Mouse (Mus musculus) heart, postnatal 14 days (tissue): Measurements from ENCODE around the gene Gramd1b. TPM values are rescaled to one million over a fixed set of nuclear protein-coding genes. Genes with fewer than 3 reads are reported as not detected.

Source experiments
- DNase-seq, 2 experiments: peaks; one replicate each; pipeline ENCODE4 v3.0.0; 2021 to 2022
- intact Hi-C: fragments of 180-260 bp; cut with DNase I; formaldehyde crosslinking; loops from one replicate; pipeline ENCODE4 v1.15.1; 2025
- total RNA-seq, 2 experiments: library from RNA; stranded (reverse); gene quantifications; 2 replicates each; pipeline ENCODE4 v1.2.3; 2021

The Gramd1b gene
- total RNA-seq, 2 experiments from 2014 or later: 19.2 to 24.5 TPM

DNA sequence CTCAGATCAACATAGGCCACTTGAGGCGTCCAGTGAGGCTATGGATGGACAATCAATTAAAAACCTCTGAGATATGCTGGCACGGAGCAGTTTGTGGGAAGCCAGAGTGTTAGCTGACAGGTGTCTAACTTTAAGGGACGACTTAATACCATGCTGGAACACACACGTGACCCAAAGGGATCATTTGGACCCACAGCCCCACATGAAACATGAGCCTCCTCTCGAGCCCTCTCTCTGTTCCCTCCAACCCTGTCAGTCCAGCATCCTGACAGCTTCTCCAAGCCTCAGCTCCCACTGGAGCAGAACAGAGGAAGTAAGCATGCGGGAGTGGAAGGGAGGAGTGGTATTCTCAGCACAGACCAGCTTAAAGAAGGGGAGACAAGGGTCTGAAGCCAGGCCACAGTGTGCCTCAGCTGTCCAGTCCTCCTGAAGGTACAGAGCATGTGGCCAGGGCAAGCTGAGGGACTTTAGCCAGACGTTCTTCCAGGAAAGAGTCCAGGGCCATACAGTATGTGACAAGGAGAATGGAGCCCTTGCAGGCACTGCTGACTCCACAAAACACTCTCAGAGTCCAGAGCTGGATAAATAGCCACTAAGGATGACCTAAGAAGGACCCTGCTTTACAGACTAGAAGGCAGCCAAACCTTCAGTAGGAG, 204.8 kb downstream of the Gramd1b start:
- no peak for DNase-seq
- intact Hi-C loops: no loop called here

GRCm38 (mm10) chr9:40324826-40325225, 206.4 kb downstream of the Gramd1b start:
- intact Hi-C loops: loop anchor here (5.0 kb wide), 1 partner anchor 78 kb away; no protein-coding TSS in a partner anchor
- no peak for DNase-seq

DNA sequence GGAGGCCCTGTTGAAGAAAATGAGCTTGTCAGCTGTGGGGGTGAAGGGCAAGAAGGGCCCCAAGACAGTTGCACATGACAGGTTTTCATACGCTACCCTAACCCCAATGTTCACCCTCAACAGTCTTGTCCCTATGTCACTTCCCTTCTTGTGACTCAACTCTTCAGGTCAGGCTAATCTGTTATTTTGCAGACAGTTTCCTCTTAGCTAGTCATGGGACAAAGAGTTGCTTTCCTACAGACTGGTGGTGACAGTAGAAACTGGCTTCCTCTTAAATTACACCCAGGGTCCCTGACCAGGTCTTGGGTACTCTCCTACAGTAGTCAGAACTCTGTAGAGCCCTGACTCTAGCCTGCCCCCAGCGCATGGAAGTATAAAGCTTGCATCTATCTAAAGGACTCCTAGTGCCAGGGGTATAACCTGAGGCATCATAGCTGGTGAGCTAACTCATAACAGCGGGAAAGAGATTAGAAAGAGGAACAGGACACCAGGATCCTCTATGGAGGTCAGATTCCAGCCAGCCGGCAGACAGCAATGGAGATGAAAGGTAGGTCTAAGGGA, 206.9 kb downstream of the Gramd1b start:
- no peak for DNase-seq
- intact Hi-C loops: loop anchor here (5.0 kb wide), 1 partner anchor 77 kb away; no protein-coding TSS in a partner anchor

- DNase-seq: no peak
- intact Hi-C loops: loop anchor here (5.0 kb wide), 1 partner anchor 76 kb away; no protein-coding TSS in a partner anchor
Observed at GRCm38 (mm10) chr9:40323773-40324172, 207.4 kb downstream of the Gramd1b start.

DNA sequence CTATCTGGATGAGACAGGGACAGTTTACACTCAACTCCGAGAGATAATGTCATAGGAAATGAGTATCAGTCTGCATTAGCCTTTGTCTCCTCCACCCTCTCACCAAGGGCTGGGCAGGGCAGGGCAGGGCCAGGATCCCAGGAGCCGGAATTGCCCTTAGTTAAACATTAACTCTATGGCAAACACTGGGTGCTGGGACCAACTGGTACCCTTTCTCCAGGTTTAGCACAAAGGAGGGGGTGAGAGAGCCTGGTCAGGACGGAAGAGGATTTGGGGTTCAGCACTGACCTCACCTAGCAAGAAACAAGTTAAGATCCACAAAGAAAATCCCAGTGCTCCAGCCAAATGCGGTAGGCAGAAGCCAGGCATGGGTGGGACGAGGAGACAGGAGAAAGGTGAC, 208.0 kb downstream of the Gramd1b start:
- no peak for DNase-seq
- intact Hi-C loops: loop anchor here (5.0 kb wide), 1 partner anchor 76 kb away; no protein-coding TSS in a partner anchor

DNA sequence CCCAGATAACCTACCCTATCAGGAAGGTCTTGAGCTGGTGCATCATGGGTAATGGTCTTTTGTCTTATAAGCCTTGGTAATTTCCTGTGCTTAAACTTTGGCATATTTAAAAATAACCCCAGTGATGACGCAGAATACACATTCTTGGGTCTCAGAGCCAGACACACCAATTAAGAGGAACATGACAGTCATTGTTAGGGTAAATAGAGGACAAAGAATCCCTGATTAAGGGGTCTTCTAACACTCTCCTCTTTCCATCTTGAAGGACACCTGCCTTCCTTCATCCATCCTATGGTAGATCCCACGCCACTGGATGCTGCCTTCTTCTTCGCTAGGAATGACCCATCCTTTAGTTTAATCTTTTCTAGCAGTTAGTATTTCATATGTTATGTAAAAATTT, 208.8 kb downstream of the Gramd1b start:
- intact Hi-C loops: loop anchor here (5.0 kb wide), 1 partner anchor 75 kb away; no protein-coding TSS in a partner anchor
- no peak for DNase-seq

DNA sequence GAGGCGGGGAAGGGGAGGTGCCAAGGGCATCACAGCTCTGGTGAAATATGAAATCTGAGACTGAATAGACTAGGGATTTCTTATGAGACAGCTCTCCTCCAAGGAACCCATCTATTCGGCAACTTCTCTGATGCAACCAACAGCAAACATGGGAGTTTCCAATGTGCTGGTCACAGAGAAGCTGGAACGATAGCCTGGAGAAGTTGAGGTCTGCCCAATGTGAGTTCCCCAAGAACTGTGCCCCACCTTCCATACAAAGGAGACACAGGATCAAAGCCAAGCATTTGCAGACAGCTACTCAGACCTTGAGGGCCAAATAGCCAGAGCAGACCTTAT, 209.5 kb downstream of the Gramd1b start:
- DNase-seq: no peak
- intact Hi-C loops: loop anchor here (5.0 kb wide), 1 partner anchor 74 kb away; no protein-coding TSS in a partner anchor

DNA sequence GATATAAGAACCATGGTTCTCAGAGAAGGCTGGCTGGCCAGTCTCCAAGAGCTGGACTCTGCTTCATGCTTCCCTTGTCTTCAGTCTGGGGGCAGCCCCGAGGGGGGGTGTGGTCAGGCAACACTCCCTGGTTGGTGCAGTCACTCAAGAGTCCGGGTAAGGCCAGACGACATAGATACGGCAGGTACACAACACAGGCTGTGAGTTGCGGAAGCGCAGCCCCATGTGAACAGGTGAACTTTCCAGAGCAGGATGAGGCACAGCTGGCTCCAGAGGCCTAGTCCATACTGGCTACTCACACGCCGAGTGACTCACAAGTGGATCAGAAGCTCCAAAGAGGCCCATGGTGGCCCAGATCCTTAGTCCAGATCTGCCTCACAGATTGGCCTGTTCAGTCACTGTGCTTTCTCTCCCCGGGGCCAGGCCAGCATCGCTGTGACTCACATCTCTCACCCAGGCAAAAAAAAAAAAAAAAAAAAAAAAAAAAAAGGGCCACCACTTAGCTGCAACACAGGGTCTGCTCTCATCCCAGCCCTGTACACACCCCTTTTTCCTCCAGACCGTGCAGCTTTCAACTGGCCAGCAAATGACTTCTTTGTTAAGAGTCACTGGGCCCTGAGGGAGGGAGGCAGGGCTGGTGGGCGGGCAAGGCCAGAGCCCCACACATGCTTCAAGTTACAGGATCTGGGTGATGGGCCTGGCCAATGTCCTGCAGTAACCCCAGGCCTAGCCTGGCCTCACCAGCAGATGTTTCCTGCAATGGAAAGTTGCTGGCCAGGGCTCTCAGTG, 210.1 kb downstream of the Gramd1b start:
- DNase-seq: peak; percentile 85
- intact Hi-C loops: loop anchor here (5.0 kb wide), 1 partner anchor 74 kb away; no protein-coding TSS in a partner anchor

GRCm38 (mm10) chr9:40320405-40320804, 210.8 kb downstream of the Gramd1b start:
- intact Hi-C loops: loop anchor here (5.0 kb wide), 1 partner anchor 73 kb away; no protein-coding TSS in a partner anchor
- no peak for DNase-seq

GRCm38 (mm10) chr9:40318771-40319170, 212.4 kb downstream of the Gramd1b start:
- DNase-seq: no peak
- intact Hi-C loops: no loop called here

- intact Hi-C loops: no loop called here
- no peak for DNase-seq
Observed at GRCm38 (mm10) chr9:40317735-40318134, 213.4 kb downstream of the Gramd1b start.

GRCm38 (mm10) chr9:40316865-40317660, 214.1 kb downstream of the Gramd1b start:
- intact Hi-C loops: no loop called here
- peak; percentile 56 to 67 for DNase-seq

GRCm38 (mm10) chr9:40311813-40312212, 219.4 kb downstream of the Gramd1b start:
- intact Hi-C loops: no loop called here
- no peak for DNase-seq

DNA sequence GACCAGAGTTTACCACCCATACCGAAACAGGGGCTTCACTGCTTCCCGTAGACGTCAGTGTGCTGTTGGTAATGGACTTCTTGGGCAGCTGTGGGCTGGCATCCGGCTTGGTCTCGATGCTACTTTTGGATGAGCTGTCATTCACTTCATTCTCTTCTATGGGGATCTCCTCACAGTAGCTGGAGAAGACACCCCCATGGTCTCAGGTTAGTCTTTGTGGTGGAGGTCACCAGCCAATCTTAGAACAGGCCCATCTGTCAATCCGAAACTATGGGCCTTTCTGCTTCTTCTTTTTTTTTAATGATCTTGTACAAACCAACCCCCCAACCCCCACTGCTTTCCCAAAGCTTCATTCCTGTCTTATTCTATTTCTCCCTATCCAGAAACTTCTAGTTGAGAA, 221.3 kb downstream of the Gramd1b start:
- intact Hi-C loops: no loop called here

DNA sequence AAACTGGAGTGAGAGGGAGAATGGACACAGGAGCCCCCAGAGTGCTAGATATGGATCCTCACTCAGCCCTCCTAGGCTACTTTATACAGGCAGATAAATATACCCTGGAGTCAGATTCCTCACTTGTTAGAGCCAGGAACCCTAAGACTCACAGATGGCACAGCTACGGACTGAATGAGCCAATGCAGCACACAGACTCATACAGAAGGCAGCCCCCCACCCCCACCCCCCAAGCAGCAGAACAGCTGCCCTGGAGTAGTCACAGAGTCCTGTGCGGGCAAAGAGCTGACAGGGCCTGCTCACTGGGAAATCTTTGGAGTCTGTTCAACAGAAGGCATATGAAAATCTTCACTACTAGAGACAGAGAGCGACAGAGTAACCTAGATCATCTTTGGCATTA, 223.9 kb downstream of the Gramd1b start:
- intact Hi-C loops: no loop called here
- no peak for DNase-seq

More for the DNA sequence above, 221.3 kb downstream of the Gramd1b start:
- DNase-seq: no peak

DNA sequence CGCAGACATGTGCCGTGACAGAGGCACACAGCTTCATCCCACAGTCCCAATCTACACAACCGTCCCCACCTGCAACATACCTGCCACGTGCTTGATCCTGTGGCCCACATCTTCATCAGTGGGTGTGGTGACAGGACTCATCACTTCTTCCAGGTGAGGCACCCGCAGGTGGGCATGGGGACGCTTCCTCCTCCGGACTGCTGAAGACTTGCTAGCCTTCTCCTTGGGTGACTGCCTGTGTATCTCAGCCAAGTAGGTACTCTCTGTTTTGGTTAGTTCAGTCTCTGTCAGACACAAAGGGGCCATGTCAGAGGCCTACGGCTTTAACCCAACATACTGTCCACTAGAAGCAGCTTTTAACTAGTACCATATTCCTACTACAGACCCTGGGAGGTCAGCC, 226.9 kb downstream of the Gramd1b start:
- no peak for DNase-seq
- intact Hi-C loops: no loop called here

DNA sequence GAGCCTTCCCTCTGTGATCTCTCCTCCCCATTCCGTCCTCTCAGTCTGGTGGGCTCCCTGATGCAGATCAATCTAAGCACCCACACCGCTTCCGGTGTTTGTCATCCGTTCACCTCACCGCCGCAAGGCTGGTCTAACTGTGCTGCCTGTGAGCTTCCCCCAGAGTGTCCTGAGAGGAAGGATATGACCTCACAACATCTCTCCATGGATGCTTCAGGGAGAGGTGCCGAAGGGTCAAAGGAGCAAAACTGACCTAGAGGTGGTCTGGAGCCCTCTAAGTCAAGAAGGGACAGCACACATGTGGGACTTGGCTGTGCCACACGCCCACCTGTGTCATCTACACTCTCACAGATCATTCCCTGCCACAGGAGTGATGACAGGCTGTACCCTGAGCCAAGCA, 228.8 kb downstream of the Gramd1b start:
- intact Hi-C loops: no loop called here
- DNase-seq: no peak

- intact Hi-C loops: no loop called here
- DNase-seq: no peak
Observed at GRCm38 (mm10) chr9:40301475-40301874, 229.7 kb downstream of the Gramd1b start.

GRCm38 (mm10) chr9:40300018-40300989, 230.9 kb downstream of the Gramd1b start:
- no peak for DNase-seq
- intact Hi-C loops: no loop called here
